Mouse (Mus musculus): ENCODE measurements around the gene Gprin2.

Gene Gprin2

GRCm38 (mm10) chr14:34200738-34201230, 669 bp downstream of the Gprin2 start:
- DNase-seq: peak; percentile 62

GRCm38 (mm10) chr14:34196706-34197105, 4.7 kb downstream of the Gprin2 start:
- no peak for DNase-seq

GRCm38 (mm10) chr14:34195466-34195865, 6.0 kb downstream of the Gprin2 start:
- no peak for DNase-seq

- no peak for DNase-seq
Observed at GRCm38 (mm10) chr14:34193879-34194278, 7.6 kb downstream of the Gprin2 start.

GRCm38 (mm10) chr14:34190361-34190760, 11.1 kb downstream of the Gprin2 start:
- DNase-seq: no peak

- peak; percentile 43 for DNase-seq
Observed at GRCm38 (mm10) chr14:34188629-34189028, 12.8 kb downstream of the Gprin2 start.

- no peak for DNase-seq
Observed at GRCm38 (mm10) chr14:34183101-34183500, 18.4 kb downstream of the Gprin2 start.

- DNase-seq: no peak
Observed at GRCm38 (mm10) chr14:34179351-34179750, 22.1 kb downstream of the Gprin2 start.

GRCm38 (mm10) chr14:34171107-34171506, 30.3 kb downstream of the Gprin2 start:
- DNase-seq: no peak

- DNase-seq: no peak
Observed at GRCm38 (mm10) chr14:34155752-34156151, 45.7 kb downstream of the Gprin2 start.

GRCm38 (mm10) chr14:34154601-34155337, 46.7 kb downstream of the Gprin2 start:
- DNase-seq: peak; percentile 62

GRCm38 (mm10) chr14:34152342-34152741, 49.1 kb downstream of the Gprin2 start, which contains the start of gene Npy4r:
TSS of gene Npy4r (minus strand) at chr14:34152489.
- no peak for DNase-seq

- no peak for DNase-seq
Observed at GRCm38 (mm10) chr14:34142915-34143314, 58.5 kb downstream of the Gprin2 start.

- no peak for DNase-seq
Observed at GRCm38 (mm10) chr14:34142316-34142715, 59.1 kb downstream of the Gprin2 start.

GRCm38 (mm10) chr14:34139671-34140664, 61.5 kb downstream of the Gprin2 start:
- no peak for DNase-seq
